ENCODE assay signal across 9 mouse cellular contexts in genomic region chr7:133123244-133123998, GRCm38 (mm10). TPM values are rescaled to one million over a fixed set of nuclear protein-coding genes. Genes with fewer than 3 reads are reported as not detected.
DNase-seq lines count a peak whose midpoint lies in the region; ATAC-seq and TF ChIP-seq lines count a peak whose summit lies in the region.
"Had no signal": no experiment of that assay in that cellular context is flagged by ENCODE, and none has a peak within 500 bp of the region (broad histone marks: within the 10 kb centered on the region; RNA-seq: fewer than 3 reads in every experiment).

TSS of gene Fgfr2 (minus strand) at chr7:133123350.

- 0 out of 2 replicates have a peak, but pooled peaks cover 1% of the 10 kb centered on the region for H3K9me3 ChIP-seq in limb, embryonic 12.5 days
- H3K9me3 ChIP-seq in midbrain, embryonic 11.5 days (ENCODE audit: control insufficient read depth, low read length) = no peaks in the 10 kb centered on the region
- H3K9me3 ChIP-seq in stomach, embryonic 15.5 days = no peaks in the 10 kb centered on the region

- H3K27ac ChIP-seq in cortical plate, adult 2 months (ENCODE audit: insufficient read depth, low read length) = peak within 1 kb of the TSS; percentile 93; the same call in 1 of the 2 replicates
- H3K27ac ChIP-seq in limb, embryonic 12.5 days = peak within 1 kb of the TSS; percentile 99
- peak within 1 kb of the TSS; percentile 99 for H3K27ac ChIP-seq in midbrain, embryonic 11.5 days (ENCODE audit: low read depth, low read length)
- peak within 1 kb of the TSS; percentile 100 for H3K27ac ChIP-seq in stomach, embryonic 15.5 days

- H3K4me1 ChIP-seq in cortical plate, adult 2 months (ENCODE audit: control insufficient read depth, insufficient read depth, low read length) = no peaks in the 10 kb centered on the region
- peaks cover 29% of the 10 kb centered on the region for H3K4me1 ChIP-seq in limb, embryonic 12.5 days (replicated peaks)
- peaks cover 21% of the 10 kb centered on the region for H3K4me1 ChIP-seq in midbrain, embryonic 11.5 days (ENCODE audit: control insufficient read depth, insufficient read depth, low read length)
- peaks cover 17% of the 10 kb centered on the region for H3K4me1 ChIP-seq in stomach, embryonic 15.5 days

- H3K36me3 ChIP-seq in limb, embryonic 12.5 days = no peaks in the 10 kb centered on the region
- no peaks in the 10 kb centered on the region for H3K36me3 ChIP-seq in midbrain, embryonic 11.5 days (ENCODE audit: control insufficient read depth, insufficient read depth, low read length)
- no peaks in the 10 kb centered on the region for H3K36me3 ChIP-seq in stomach, embryonic 15.5 days

- TF ChIP-seq POLR2A in cortical plate, adult 2 months (IDR thresholded peaks at IDR 0.05; ENCODE audit: extremely low read depth, insufficient read depth, low read length) = no peak

- under 1% methylated on average over 32 of the region's 53 CpGs for WGBS in limb, embryonic 12.5 days
- under 1% methylated on average over 31 of the region's 53 CpGs for WGBS in midbrain, embryonic 11.5 days
- under 1% methylated on average over 27 of the region's 53 CpGs for WGBS in stomach, embryonic 15.5 days

- peak within 1 kb of the TSS; percentile 89 for H3K4me2 ChIP-seq in limb, embryonic 12.5 days
- H3K4me2 ChIP-seq in midbrain, embryonic 11.5 days = peak within 1 kb of the TSS; percentile 98
- peak within 1 kb of the TSS; percentile 89 for H3K4me2 ChIP-seq in stomach, embryonic 15.5 days

- ATAC-seq in granulocyte monocyte progenitor cell, adult 5-6 weeks (replicated peaks; ENCODE audit: poor library complexity, severe bottlenecking) = peak; percentile 24
- peak; percentile 69 for ATAC-seq in limb, embryonic 12.5 days (ENCODE audit: insufficient number of reproducible peaks, insufficient read depth, low FRiP score, low TSS enrichment, low read depth)
- peak; percentile 79 for ATAC-seq in midbrain, embryonic 11.5 days (ENCODE audit: low FRiP score)
- ATAC-seq in stomach, embryonic 15.5 days (ENCODE audit: insufficient read depth, low FRiP score, low read depth) = peak; percentile 62

- H3K27me3 ChIP-seq in limb, embryonic 12.5 days = peaks cover 17% of the 10 kb centered on the region; the same call in 1 of the 2 replicates
- H3K27me3 ChIP-seq in midbrain, embryonic 11.5 days (ENCODE audit: control insufficient read depth, insufficient read depth, low read length) = peaks cover 10% of the 10 kb centered on the region
- no peaks in the 10 kb centered on the region for H3K27me3 ChIP-seq in stomach, embryonic 15.5 days (replicated peaks)

- H3K4me3 ChIP-seq in cortical plate, adult 2 months (ENCODE audit: insufficient read depth, low read length) = peak within 1 kb of the TSS; percentile 83
- H3K4me3 ChIP-seq in limb, embryonic 12.5 days (replicated peaks) = peak within 1 kb of the TSS; percentile 96
- H3K4me3 ChIP-seq in midbrain, embryonic 11.5 days (ENCODE audit: low read depth, low read length) = peak within 1 kb of the TSS; percentile 93
- peak within 1 kb of the TSS; percentile 77 for H3K4me3 ChIP-seq in stomach, embryonic 15.5 days (replicated peaks)

- no peak for TF ChIP-seq CTCF in cortical plate, adult 2 months (IDR thresholded peaks at IDR 0.05; ENCODE audit: extremely low read depth, insufficient read depth, low read length)

- peak within 1 kb of the TSS; percentile 98 for H3K9ac ChIP-seq in limb, embryonic 12.5 days (replicated peaks)
- H3K9ac ChIP-seq in midbrain, embryonic 11.5 days (ENCODE audit: low read length) = peak within 1 kb of the TSS; percentile 99
- H3K9ac ChIP-seq in stomach, embryonic 15.5 days = peak within 1 kb of the TSS; percentile 95

- DNase-seq in left cerebral cortex, adult 18-20 months (ENCODE audit: low spot score in 2 of 2) = peak; percentile 13 to 36
- no peak for DNase-seq in left cerebral cortex, adult 11 months (ENCODE audit: low spot score)
- DNase-seq in kidney, adult 18-20 months = peak; percentile 79
- DNase-seq in midbrain, embryonic 11.5 days (ENCODE audit: low spot score, missing footprints) = peak; percentile 96

RNA-seq across cellular contexts. Expression of gene Fgfr2, which starts in this region (rescaled TPM):
- total RNA-seq in left cerebral cortex, adult 18-20 months (2021) = 10 to 100 TPM; 44.0 to 52.8 TPM
- 44.2 and 50.4 TPM in 2 replicates for polyA plus RNA-seq in cortical plate, adult 2 months (2012; rRNA removed)
- not detected in 2 replicates for total RNA-seq in granulocyte monocyte progenitor cell, adult 5-6 weeks (2014; fragmentation: Nextera tagmentation)
- total RNA-seq in granulocyte monocyte progenitor cell, adult 5-6 weeks (2017) = not detected in 2 replicates
- polyA plus RNA-seq in limb, embryonic 12.5 days (2016; fragmentation: Nextera tagmentation; extraction: Ambion mirVana) = 112 and 123 TPM in 2 replicates
- polyA plus RNA-seq in midbrain, embryonic 11.5 days (2014; fragmentation: Nextera tagmentation; extraction: Ambion mirVana) = 85.3 and 92.0 TPM in 2 replicates
- 96.7 and 104 TPM in 2 replicates for polyA plus RNA-seq in stomach, embryonic 15.5 days (2015; fragmentation: Nextera tagmentation; extraction: Ambion mirVana)
- total RNA-seq: CH12.LX had no signal

Comparison
In these comparisons a context has a peak if more than half of its experiments do, and no peak if none do; other contexts are left out.
1. RNA of gene Fgfr2 (total RNA-seq): 44.0 to 52.8 TPM in left cerebral cortex, adult 18-20 months; not detected in granulocyte monocyte progenitor cell, adult 5-6 weeks; every median in the first group is over 10 times any median in the second.
2. Peak in ATAC-seq in granulocyte monocyte progenitor cell, adult 5-6 weeks; RNA of the gene not detected or under 1 TPM.
3. ATAC-seq: peak in every context shown above with its lines; median percentile 79 in midbrain, embryonic 11.5 days; 69 in limb, embryonic 12.5 days; 62 in stomach, embryonic 15.5 days; 24 in granulocyte monocyte progenitor cell, adult 5-6 weeks.
4. Peak in every context shown above with its lines, with median percentiles within 50 percentile points of each other: H3K27ac ChIP-seq, H3K4me3 ChIP-seq, H3K4me2 ChIP-seq and H3K9ac ChIP-seq.